Mouse (Mus musculus): ENCODE data around the gene Tmem185a.
A peak's percentile ranks its signal among the peaks of the same experiment; 100 is the strongest.
"Not testable (repeated sequence)": the region's sequence is repeated elsewhere in the genome, so short reads cannot be mapped to it uniquely, and the experiment has no call there.

The Tmem185a gene

DNA sequence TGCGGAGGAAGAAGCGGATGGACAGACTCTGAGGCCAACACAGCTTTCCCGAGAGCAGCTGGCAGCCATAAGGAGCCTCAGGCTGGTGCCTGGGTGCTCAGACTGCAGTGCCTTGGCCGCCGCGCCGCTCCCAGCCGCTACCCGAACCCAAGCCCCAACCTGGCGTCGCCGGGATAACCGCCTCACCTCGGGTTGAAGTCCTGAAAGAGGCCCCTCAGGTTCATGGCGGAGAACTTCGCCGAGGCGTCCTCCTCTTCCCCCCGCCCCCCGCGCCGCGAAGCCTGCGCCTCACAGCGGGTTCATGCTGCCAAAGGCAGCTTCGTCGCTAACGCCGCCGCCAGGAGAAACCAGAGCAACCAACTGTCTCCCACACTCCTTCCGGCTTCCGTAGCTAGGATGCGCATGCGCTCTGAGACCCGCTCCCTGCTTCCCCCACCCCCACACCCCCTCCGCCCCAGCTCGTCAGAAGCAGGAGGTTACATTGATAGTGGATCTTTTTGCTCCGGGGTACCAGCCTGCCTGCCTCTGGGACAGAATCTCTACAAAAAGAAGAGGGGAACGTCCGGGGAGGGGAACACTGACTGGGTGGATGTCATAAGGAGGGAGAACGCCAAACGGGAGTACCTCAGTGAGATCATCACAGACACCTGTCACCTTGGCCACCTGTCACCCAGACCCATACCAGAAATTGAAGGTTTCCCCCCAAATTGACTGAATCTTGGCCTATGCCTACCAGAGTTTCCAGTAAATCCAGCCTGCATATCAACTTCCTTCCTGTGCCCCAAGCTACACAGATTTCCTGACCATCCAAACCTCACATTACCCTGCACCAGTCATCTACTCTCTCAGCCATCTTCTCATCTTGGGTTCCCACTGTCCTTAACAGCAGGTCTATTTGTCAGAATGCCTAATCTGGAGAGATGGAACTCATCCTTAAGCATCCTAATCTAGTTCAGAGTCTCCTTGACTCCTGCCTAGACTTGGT is at the start of gene Tmem185a:
TSS of gene Tmem185a (minus strand) at position 389 of the 985 bp plus-strand sequence.
- DNase-seq = peak; percentile 82 to 90

DNA sequence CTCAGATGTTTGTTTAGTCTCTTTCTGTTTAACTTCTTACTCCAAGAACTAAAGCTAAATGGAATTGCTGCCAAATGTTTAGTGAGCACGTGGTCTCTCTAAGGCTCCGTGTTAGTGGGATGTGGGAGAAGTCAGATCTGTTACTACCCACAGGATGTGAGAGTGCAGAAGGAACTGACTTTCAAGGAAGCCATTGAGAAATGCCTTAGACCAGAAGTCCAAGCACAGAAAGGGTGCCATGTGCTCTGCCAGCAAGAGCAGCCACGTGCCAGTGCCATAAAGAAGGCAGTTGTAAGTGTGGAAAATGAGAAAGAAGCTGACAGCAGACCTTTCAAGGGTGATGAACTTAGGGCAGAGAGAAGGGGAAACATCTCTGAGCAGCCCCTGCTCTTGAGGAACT is 37.4 kb upstream of the Tmem185a start:
- DNase-seq = not testable (repeated sequence)

GRCm38 (mm10) chrX:70487328-70487727 is 10.3 kb upstream of the Tmem185a start:
- DNase-seq = not testable (repeated sequence)

DNA sequence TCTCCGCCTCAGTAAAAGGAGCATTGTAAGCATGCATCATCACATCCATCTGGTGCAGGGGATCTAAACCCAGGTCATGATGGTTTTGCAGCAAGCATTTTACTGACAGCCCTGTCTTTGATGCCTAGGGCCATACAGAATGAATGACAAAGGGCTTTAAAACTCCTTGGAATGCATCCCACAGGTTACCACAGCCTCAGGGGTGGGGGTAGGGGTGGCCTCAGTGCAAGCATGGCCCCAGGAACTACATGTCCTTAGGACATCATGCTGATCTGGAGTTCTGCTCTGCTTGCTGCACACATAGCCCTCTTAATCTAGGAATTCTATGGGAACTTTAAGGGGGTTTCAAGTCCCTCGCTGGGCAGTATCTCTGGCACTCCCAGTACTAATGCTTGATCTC is 5.2 kb upstream of the Tmem185a start:
- no peak for DNase-seq

- no peak for DNase-seq
Measured at GRCm38 (mm10) chrX:70478701-70479100, 1.7 kb upstream of the Tmem185a start.

GRCm38 (mm10) chrX:70475215-70475765 is 1.7 kb downstream of the Tmem185a start:
- no peak for DNase-seq

DNA sequence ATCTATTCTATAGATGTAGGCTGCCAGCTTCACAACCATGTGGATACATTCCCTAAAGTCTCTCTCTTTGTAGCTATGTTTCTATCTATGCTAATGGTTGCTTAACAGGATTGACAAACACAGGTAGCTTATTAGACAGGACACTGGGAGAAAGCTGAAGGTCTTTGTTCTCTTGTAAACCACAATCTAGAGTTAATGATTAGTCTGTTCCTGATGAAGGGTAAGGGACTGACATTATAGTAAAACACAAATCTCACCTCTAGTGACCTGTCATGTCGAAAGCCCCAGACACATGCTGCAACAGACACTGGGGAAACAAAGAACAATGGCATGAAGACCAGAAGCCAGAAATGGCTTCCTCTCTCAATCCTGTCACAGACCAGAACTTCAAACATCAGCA is 10.1 kb downstream of the Tmem185a start:
- DNase-seq = no peak

- DNase-seq = no peak
Measured at GRCm38 (mm10) chrX:70465489-70465888, 11.5 kb downstream of the Tmem185a start.

GRCm38 (mm10) chrX:70463621-70464020 is 13.4 kb downstream of the Tmem185a start:
- DNase-seq = no peak

DNA sequence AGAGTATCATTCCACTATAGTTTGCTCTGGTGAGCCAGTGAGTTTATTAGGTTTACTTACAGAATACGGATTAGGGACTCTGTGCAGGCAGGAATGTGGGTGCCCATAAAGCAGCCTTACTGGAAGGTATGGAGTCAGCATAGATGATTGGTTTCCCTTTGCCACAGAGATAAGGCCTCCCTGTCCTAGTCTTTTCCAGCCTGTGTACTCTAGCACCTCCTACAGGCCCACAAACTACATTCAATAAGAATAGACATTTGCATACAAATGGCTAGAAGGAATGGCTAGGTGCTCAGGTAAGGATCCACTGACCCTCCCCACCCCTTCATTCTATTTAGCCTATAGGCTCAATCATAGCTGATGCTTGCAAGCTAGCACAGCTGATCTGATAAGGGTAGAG is 24.6 kb downstream of the Tmem185a start:
- not testable (repeated sequence) for DNase-seq

DNA sequence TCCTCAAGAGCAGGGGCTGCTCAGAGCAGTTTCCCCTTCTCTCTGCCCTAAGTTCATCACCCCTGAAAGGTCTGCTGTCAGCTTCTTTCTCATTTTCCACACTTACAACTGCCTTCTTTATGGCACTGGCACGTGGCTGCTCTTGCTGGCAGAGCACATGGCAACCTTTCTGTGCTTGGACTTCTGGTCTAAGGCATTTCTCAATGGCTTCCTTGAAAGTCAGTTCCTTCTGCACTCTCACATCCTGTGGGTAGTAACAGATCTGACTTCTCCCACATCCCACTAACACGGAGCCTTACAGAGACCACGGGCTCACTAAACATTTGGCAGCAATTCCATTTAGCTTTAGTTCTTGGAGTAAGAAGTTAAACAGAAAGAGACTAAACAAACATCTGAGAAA is 51.5 kb downstream of the Tmem185a start:
- not testable (repeated sequence) for DNase-seq

Data from kidney, postnatal 36 days (tissue).